Mouse (Mus musculus) urinary bladder, postnatal 14 days (tissue): ENCODE data around the gene C2.

Source experiments
- DNase-seq: peaks from one replicate; pipeline ENCODE4 v3.0.0; 2021; ENCODE audit warnings: low spot score

The C2 gene

DNA sequence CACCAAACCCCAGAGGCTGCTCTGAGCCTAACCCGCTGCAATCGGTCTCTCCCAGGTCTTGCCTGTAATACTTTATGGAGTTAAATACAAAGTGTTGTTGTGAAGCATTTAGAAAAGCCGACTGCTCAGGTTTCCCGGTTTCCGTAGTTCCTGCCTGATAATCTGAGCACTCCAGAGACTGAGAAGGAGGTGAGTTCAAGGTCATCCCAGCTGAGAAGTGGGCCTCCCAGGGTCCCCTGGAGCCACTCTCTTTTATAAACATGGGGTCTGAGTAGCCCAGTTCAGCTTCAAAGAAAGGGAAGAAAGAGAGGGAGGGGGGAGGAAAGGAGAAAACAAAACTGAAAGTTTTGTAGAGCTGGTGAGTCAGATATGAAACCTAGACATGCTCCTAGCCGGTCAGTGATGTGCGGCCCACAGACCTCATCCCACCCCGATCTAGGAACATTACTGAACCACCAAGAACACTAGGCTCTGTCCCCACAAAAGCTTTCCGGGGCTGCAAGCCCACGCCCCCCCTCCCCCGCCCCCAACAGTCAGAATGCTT lies 18.7 kb downstream of the C2 start, which contains the start of gene Zbtb12:
Gene Zbtb12 (plus strand): TSS at position 148 of the 544 bp plus-strand sequence.
- DNase-seq: no peak

DNA sequence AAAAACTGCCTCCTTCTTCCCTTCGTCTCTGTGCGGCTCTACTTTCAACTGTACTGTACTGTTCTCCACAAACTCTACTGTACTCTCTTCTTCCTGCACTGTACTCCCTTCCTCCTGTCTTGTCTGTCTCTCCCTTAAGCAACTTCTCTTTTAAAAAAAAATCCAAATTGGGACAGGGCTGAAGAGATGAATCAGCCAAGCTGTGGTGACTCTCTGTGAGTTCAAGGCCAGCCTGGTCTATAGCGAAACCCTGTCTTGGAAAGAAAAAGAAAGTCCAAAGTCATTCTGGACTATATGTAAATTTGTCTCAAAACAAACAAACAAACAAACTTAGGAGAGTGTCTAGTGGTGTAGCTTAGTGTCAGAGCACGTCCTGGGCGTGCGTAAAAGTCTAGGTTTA lies 23.7 kb downstream of the C2 start:
- no peak for DNase-seq

DNA sequence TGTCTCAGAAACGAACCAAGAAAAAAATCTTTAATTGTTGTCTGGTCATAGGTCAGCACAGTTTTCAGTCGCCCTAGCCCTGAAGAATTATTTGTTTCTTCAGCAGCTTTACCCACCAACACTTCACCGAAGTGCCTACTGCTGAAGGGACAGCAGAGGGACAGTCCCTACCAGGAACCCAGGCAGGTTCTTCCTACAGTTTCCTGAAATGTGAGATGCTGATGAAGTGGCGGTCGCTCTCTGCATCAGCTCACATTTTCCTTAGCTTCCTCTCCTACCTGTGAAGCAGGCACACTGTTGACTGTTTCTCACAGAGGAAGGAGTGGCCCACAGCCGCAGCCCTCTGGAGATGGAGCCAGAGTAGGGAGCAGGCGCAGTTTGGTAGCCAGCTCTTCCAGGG lies 32.1 kb downstream of the C2 start:
- DNase-seq: no peak

DNA sequence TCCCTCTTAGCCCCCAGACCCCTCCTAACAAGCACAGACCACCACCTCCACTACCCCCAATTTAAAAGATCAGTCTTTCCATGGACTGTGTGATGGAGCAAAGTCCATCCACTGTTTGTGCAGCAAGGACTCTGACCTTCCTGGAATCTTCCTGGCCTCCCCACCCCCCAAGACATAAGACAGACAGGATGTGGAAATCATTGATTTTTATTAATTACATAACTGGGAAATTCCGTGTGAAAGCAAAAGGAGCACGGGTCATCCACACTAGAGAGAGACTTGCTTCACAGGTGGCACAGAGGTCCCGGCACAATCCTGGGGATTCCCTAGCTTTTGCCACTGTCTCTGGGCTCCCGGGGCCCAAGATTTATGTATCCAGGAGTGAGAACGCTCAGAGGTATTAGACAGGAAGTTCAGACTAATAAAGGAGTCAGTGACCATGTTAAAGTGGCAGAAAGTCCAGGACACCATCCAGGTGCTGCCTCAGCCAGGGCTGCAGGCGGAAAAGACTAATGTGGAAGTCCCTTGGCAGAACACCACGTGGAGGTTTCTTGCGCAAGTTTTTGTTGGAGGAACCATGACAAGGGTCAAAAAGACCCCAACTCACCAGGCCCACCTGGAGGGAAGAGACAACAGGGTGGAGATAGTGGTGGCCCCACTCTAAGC lies 35.5 kb downstream of the C2 start, which contains the start of gene Cfb:
Gene Cfb (minus strand): TSS at position 103 of the 666 bp plus-strand sequence.
- DNase-seq: no peak

DNA sequence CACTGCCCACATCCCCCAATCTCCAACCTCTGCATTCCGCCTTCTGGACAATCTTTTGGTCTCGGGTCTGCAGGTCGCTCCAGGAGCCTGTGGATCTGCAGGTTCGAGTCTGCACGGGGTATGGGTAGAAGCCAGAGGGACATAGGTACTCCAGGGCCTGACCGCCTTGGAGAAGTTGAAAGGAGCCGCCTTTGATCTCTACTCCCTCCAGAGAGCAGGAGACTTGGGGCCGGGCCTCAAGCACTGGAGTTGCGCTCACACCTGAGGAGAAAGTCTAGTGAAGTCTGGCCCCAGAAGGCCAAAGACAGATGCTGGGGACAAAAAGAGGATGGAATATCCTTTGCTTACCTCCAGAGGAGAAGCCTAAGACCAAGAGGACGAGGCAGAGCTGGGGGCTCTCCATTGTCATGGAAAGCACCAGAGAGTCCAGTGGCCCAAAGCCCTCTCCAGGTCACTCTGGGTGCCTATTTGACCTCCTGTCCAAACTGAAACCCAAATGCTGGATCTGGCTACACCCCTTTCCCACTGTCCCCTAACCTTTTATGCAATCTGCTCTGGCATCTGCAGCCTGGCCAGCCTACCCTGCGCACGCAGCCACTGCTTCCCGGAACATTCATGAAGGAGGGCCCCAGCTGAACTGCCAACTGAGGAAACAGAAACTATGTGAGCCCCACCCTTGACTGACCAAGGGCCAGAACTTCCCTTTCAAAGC lies 36.2 kb downstream of the C2 start:
- DNase-seq: peak; percentile 36

DNA sequence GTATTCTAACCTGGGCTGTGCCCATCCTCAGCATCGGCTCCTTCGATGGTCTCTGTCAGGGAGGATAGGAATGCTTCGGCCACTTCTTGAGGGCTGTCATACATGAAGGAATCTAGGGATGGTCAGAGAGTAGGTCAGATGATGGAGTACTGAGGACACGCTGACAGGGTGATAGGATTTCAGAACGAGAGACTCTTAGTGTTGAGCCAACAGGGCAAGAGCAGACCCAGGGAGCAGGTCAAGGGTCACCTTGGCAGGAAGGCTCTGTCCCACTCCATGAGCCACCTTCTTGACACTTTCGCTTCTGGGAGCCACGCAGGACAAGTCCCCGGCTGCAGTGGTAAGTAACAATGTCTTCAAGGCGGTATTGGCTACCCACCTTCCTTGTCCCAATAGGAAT lies 37.6 kb downstream of the C2 start:
- DNase-seq: no peak

DNA sequence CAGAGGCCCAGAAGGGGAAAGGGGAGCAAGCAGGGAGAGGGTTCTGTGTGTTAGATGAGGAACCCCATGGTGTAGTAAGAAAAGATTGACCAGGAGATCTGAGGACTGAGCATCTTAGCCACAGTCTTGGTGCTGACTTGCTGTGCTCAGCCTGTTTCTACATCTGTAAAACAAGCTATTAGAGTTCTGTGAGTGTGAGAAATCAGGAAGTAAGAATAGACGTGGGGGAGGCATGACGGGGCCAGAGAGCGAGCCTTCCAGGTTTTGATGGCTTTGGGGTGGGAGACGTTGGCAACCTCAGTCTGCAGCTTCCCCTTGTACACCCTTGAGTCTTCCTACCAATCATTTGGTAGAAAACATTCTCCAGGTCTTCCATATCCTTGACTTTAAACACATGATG lies 39.4 kb downstream of the C2 start:
- DNase-seq: no peak

DNA sequence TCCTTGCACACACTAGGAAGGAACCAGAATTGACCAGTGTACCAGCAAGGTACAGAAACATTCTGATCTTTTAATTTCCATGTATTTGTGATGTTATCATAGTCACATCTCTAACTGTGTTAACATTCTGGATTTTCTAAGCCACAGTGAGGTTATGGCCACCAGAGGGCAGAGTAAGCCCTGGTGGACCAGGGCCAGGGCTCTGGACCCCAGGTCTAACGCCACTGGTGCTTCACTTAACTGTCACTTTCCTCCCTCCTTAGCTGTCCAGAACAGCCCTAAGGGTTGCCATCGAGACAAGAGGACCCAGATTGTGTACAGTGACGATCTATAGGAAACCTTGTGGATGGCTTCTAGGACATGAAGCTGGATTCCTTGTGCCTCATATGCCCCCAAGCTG lies 42.2 kb downstream of the C2 start:
- peak; percentile 63 for DNase-seq

DNA sequence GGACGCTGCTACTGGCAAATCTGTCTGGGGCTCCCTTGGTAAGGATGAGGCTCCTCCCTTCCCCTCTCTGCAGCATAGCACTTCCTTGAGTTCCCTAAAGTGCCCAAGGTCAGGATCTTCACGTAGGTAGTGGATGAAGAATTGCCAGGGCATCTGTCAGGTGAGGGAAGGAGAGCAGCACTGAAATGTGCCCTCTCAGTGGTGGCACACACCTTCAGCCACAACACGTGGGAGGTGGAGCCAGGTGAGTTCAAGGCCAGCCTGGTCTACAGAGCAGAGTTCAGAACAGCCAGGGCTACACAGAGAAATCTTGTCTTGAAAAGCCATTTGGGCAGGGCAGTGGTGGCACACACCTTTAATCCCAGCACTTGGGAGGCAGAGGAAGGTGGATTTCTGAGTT lies 43.3 kb downstream of the C2 start:
- DNase-seq: no peak

DNA sequence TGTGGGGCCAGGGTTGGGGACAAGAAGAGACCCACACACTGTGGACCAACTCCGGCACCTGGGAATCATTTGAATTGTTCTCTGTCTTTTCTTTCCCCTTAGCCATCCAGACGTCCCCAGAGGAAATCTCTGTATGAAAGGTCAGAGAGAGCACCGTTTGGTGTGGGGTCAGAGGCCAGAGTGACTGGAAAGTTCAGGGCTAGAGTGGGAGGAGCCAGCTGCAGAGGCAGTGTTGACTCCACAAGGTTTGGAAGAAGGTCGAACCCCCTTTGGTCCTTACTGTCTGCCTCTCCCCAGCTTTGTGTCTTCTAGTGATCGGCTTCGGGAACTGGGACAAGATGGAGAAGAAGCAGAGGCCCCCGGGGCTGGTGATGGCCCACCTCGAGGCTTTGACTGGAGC lies 44.6 kb downstream of the C2 start:
- DNase-seq: no peak

DNA sequence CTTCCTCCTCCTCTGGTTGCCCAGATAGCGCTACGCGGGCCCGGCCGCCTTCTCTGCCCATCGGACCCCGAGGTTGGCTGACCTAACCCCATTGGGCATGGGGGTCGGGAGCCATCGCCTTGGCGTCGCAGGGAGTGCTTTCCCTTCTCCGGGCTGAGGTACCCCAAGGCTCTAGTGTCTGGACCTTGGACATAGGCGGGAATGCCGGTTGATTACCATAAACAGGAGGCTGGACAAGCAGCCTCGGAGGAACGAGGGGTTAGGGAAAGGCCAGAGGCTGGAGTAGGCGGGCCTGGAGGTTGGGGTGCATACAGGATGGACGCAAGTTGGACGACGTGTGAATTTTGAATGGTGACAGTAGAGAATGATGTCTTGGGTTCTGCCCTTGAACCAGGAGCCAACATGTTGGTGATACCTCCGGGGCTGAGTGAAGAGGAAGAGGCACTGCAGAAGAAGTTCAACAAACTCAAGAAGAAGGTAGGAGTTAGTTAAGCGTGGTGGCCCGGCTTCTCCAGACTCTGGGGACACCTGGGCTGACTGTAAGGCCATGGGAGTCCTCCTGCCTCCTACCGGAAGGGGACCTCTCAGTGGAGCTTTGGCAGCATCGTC lies 47.4 kb downstream of the C2 start:
- DNase-seq: no peak

DNA sequence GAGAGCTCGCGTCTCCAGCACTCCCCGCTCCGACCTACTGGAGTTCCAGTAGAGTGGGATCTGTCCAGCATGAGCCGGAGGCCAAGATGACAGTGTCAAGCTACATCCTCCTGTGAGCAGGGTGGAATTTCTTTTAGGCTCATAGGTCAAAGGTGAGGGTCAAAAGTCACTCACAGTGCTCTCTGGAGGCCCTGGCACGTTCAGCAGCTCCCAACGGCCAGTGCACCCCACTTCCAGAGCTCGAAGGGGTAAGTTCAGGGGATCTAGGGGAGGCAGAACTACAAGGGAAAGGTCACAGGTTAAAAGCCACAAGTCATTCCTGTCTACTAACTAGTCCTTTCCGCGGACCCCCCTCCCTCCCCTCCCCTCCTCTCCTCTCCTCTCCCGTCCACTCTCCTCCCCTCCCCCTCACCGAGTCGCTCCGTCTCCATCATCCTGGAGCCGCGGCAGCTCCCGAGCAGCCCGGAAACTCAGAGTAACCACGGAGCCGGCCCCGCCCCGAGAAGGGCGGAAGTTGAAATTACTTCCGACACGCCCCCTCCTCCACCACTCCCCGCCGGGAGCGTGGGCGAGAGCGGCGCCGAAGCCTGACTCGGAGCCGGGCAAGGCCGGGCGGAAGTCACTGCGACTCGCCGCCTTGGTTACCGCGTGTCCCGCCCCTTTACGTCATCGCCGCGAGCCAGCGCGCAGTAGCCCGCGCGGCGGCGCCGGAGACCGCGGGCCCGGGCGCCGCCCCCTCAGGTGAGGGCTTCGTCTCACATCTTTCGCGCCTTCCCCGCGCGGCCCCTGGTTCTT lies 48.1 kb downstream of the C2 start, which contains the start of the genes Skiv2l and Nelfe:
Gene Skiv2l (minus strand): TSS at position 489 of the 795 bp plus-strand sequence.
Gene Nelfe (plus strand): TSS at position 670 of the 795 bp plus-strand sequence.
- DNase-seq: peak; percentile 98

DNA sequence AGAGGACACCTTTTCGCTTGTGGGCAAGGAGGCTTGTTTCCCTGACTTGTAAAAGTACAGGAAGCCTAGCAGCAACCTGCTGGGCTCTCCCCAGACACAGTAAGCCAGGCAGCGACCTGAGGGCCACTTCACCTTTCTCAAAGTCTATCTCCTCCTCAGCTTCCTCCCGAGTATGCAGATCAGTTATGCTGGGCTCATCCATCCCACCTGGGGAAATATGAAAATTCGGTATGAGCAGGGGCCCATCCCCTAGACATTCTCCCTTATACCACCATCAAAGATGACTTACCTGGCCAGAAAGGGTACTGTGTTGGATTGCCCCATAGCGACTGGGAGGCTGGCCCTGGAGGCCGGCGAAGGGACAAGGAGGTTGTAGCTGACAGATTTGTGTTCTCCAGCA lies 50.5 kb downstream of the C2 start:
- no peak for DNase-seq

DNA sequence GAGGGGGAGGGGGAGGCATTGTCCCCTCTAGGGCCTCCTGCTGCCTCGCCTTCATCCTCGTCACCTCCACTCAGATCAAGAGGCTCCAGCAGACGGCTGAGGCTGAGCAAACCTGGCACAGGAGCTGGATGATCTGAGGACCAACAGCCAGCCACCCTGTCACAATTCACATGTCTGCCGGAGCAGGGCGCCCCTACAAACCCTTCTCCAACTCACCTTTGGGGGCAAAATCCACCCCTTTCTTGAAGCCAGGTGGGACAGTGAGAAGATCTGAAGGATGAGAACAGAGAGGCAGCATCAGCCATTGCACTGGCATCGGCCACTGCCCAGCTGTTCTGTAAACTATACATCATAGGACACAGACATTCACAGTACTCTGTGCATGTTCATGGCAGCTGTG lies 50.9 kb downstream of the C2 start:
- DNase-seq: no peak

DNA sequence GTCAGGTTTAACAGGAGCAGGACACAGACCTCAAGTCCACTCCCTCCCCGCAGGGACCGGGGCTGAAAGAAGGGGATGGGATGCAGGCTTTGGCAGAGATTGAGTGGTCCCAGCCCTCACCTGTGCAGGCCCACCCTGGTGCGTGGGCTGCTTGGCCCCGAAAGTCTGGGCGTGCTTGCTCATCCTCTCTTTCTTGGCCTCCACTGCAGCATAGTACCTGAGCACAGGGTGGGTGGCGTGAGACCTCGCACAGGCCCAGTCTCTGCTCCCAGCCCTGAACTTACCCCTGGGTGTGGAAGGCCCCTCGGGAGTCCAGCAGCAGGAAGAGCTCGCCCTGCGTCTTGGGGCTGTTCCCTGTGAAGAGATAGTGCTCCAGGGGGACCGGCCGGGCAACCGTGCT lies 53.2 kb downstream of the C2 start:
- DNase-seq: no peak

DNA sequence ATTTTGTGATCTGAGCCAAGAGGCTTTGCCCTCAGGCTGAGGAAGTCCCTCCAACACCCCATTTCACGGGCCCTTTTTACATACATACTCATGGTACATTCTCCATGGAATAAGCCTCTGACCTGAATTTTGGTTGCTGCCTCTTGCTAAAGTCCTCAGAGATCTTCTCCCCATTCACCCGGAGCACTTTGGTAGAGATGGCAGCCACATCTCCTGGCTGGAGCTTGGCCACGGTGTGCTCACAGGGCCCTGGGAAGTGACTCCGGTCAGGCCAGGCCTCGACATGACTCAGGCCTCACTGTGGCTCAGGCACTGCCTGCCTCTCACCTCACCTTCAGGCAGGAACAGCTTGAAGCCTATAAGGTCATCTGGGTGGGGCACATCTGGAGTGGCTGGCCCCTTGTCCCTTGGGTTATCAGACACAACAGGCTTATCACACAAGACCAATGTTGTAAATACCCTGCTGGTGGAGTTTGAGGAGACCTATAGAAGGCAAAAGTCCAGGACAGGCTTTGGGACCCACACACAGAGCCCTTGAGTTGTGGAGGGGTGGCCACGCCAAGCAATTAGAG lies 57.2 kb downstream of the C2 start:
- DNase-seq: no peak

DNA sequence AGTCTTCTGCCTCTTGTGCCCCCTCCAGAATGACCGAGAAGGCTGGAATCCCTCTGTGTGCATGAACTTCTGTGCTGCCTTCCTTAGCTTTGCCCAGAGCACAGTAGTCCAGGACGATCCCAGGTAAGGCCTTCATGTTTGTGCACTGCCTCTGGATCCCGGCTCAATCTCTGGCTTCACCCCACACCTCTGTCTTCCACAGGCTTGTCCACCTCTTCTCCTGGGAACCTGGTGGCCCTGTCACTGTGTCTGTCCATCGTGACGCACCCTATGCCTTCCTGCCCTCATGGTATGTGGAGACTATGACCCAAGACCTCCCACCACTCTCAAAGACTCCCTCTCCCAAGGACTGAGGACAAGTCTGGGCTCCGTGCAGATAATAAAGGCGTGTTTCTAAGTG lies 59.3 kb downstream of the C2 start:
- DNase-seq: no peak

DNA sequence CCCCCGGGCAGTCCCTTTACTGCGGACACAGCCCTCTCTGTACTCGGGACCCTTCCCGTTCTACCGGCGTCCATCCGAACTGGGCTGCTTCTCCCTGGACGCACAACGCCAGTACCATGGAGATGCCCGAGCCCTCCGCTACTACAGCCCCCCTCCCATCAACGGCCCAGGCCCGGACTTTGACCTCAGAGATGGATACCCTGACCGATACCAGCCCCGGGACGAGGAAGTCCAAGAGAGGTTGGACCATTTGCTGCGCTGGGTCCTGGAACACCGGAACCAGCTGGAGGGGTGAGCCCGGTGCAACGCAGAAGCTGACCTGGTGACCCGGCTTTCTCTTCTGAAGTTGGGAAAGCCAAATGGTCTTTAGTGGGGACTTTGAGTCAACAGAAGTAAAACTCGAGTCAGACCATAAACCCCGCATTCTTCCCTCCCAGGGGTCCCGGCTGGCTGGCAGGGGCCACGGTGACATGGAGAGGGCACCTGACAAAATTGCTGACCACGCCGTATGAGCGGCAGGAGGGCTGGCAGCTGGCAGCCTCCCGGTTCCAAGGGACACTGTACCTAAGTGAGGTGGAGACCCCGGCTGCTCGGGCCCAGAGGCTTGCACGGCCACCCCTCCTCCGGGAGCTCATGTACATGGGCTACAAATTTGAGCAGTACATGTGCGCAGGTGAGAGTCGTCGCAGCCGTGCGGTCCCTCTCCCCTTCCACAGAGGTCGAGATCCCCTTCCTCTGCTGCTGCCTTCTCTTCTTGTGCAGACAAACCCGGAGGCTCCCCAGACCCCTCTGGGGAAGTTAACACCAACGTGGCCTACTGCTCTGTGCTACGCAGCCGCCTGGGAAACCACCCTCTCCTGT lies 60.4 kb downstream of the C2 start:
- DNase-seq: no peak

DNA sequence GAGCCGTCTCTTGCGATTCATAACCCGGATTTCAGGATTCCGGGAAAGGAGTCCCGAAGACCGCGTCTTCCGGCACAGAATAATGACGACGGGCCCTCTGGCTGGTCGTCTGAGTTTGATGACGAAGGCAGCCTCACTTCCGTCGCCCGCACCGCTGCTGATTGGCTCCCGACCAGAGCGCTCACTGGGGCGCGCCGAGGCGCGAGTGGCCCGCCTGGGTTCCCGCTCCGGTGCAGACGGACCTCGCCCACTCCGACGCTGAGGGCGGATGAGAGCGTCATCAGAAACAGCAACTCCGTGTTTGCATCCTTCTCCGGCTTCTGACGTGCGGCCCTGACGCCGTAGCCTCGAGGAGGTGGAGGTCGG lies 61.2 kb downstream of the C2 start, which contains the start of the genes Stk19 and Dxo:
Gene Stk19 (minus strand): TSS at position 90 of the 366 bp plus-strand sequence.
Gene Dxo (plus strand): TSS at position 164 of the 366 bp plus-strand sequence.
- DNase-seq: peak; percentile 96

DNA sequence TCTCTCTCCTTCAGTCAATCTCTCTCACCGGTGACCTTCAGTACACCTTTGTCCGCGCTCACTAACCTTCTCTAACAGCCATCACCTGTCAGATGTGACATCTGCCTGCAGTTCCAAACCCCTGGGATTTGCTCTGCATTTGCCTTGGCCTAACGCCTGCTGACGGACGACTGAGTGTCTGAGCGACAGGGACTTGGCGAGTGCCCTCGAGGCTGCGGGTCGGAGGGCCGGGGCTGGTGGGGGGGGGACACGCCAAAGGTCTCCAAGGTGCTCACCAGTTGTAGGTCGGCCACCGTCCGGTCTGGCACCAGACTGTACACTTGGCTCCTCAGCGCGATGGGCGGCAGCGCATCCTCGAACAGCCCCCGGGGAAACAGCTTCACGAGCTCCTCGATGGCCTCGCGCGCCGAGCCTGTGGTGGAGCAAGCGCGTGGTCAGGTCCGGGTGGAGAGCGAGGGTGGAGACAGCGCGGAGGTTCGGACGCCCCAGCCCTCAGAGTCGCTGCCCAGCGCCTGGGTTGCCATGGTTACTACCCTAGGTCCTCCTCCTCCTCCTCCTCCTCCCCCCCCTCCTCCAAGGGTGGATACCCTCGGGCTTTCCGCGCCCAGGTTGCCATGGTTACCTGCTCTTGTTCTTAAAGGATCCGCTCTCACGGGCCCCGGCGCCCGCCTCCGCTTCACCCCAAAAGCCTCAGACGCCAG lies 61.8 kb downstream of the C2 start:
- DNase-seq: no peak
